Mouse (Mus musculus) E14TG2a.4 (cell line): Measurements from ENCODE around the gene Iffo2.

Source experiments
- CTCF ChIP-seq: conservative IDR thresholded peaks from 2 replicates; pipeline ENCODE4 v1.5.1; 2014; ENCODE audit warnings: low read length
- NANOG ChIP-seq: IDR thresholded peaks from 2 replicates; pipeline ENCODE4 v1.6.1; 2014; ENCODE audit warnings: borderline replicate concordance, low read length, mixed read lengths

DNA sequence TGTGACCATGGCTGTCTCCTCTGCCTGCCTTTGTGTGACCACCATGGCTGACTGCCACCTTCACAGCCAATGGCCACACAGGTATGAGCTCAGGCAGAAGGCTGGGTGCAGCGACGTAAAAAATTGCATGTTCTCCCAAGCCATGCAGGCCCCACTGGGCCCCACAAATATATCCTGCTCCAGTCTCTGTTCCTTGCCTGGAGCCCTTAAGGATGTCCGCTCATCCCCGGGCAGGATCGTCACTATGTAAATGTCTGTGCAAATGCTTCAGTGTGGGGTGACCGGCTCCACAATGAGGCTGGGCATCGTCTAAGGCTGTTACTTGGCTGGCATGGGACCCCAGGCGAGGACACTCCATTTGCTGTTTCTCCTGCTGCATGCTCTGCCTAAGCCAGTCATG lies 122.9 kb downstream of the Iffo2 start, which contains the start of gene Tas1r2:
- TF ChIP-seq CTCF (no peak), NANOG (no peak)
